Mouse (Mus musculus) liver, embryonic 16.5 days (tissue): ENCODE results near the gene Oprl1. TPM values are rescaled to one million over a fixed set of nuclear protein-coding genes. Genes with fewer than 3 reads are reported as not detected.
A peak's percentile ranks its signal among the peaks of the same experiment; 100 is the strongest.

Experiments used
- ATAC-seq: fragments of 200-750 bp; cut with Nextera tagmentation; 2 replicates; pipeline ENCODE4 v1.8.0; 2017; ENCODE audit warnings: low read depth, mild to moderate bottlenecking, moderate number of reproducible peaks, moderate library complexity
- H3K27ac ChIP-seq: fragments of 300-500 bp; sonication (generic); 2 replicates; pipeline ENCODE4 v1.5.1; 2014; ENCODE audit warnings: mild to moderate bottlenecking, low read length
- H3K27me3 ChIP-seq: fragments of 300-500 bp; sonication (generic); 2 replicates; pipeline ENCODE4 v1.6.1; 2014; ENCODE audit warnings: low read depth, low read length, mixed read lengths; ENCODE audit not compliant: control insufficient read depth, insufficient read depth
- H3K36me3 ChIP-seq: fragments of 300-500 bp; sonication (generic); 2 replicates; pipeline ENCODE4 v1.6.1; 2014; ENCODE audit warnings: mild to moderate bottlenecking; ENCODE audit not compliant: control insufficient read depth, insufficient read depth
- H3K4me1 ChIP-seq: fragments of 300-500 bp; sonication (generic); 2 replicates; pipeline ENCODE4 v1.6.1; 2014; ENCODE audit warnings: low read depth, low read length, mixed read lengths; ENCODE audit not compliant: control insufficient read depth
- H3K4me2 ChIP-seq: fragments of 300-500 bp; sonication (generic); 2 replicates; pipeline ENCODE4 v1.6.1; 2014; ENCODE audit warnings: low read depth, low read length, mixed read lengths
- H3K4me3 ChIP-seq: fragments of 300-500 bp; sonication (generic); 2 replicates; pipeline ENCODE4 v1.5.1; 2014; ENCODE audit warnings: low read depth, mild to moderate bottlenecking, low read length
- H3K9ac ChIP-seq: fragments of 300-500 bp; sonication (generic); 2 replicates; pipeline ENCODE4 v1.6.1; 2014; ENCODE audit warnings: low read depth, low read length
- H3K9me3 ChIP-seq: fragments of 300-500 bp; sonication (generic); replicated peaks from 2 replicates; pipeline ENCODE4 v1.6.1; 2016; ENCODE audit warnings: low read length; ENCODE audit not compliant: control insufficient read depth
- WGBS: fragments of 180-500 bp; shearing (Covaris S2); extraction: QIAGEN DNeasy Blood & Tissue Kit; methylation state at CpG from one replicate; pipeline ENCODE4 v1.1.7; 2014; ENCODE audit not compliant: insufficient replicate concordance; 5-methylcytosine and 5-hydroxymethylcytosine counted together
- polyA plus RNA-seq: library from polyadenylated mRNA; unstranded; fragments of >200 nt; fragmentation: Nextera tagmentation; extraction: Ambion mirVana; gene quantifications from 2 replicates; pipeline ENCODE4 v1.2.1, GENCODE M21; 2015

Gene Oprl1
- polyA plus RNA-seq, 1 experiment from 2014 or later = 0.11 TPM

- Histone ChIP-seq H3K4me1 (peaks cover 8% of the 10 kb centered on the region), H3K36me3 (no peaks in the 10 kb centered on the region), H3K9ac (no peak overlapping the region), H3K9me3 (no peaks in the 10 kb centered on the region), H3K4me2 (no peak overlapping the region), H3K4me3 (no peak overlapping the region), H3K27me3 (peaks cover 33% of the 10 kb centered on the region), H3K27ac (no peak overlapping the region)
- no peak for ATAC-seq
- WGBS = 69% methylated on average over 5 of the region's 5 CpGs
These were observed 37.6 kb upstream of the Oprl1 start for GRCm38 (mm10) chr2:181677096-181677754.

DNA sequence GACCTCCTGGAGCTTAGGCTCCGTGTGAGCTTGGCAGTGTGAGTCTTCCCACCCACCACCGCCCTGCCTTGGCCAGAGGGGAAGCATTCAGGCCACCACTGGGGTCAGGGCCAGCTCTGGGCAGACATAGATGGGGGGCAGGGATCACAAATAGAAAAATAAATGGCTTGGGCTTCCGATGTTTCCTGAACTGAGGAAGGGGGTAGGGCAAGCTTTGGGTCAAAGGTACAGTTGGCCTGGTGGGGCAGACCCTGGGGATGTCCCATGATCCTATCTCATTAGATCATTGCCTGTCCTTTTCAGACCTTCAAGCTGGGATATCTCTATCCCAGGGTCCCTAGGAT lies 37.1 kb upstream of the Oprl1 start:
- no peaks in the 10 kb centered on the region for H3K36me3 ChIP-seq
- WGBS = 30% methylated on average over 3 of the region's 3 CpGs
- peaks cover 8% of the 10 kb centered on the region for H3K4me1 ChIP-seq
- H3K27me3 ChIP-seq = peaks cover 28% of the 10 kb centered on the region
- no peak overlapping the region for H3K4me3 ChIP-seq
- no peaks in the 10 kb centered on the region for H3K9me3 ChIP-seq
- H3K9ac ChIP-seq = no peak overlapping the region
- no peak overlapping the region for H3K4me2 ChIP-seq
- H3K27ac ChIP-seq = no peak overlapping the region
- 0 out of 2 replicates have a peak, but pooled peaks have one; percentile 15 for ATAC-seq

DNA sequence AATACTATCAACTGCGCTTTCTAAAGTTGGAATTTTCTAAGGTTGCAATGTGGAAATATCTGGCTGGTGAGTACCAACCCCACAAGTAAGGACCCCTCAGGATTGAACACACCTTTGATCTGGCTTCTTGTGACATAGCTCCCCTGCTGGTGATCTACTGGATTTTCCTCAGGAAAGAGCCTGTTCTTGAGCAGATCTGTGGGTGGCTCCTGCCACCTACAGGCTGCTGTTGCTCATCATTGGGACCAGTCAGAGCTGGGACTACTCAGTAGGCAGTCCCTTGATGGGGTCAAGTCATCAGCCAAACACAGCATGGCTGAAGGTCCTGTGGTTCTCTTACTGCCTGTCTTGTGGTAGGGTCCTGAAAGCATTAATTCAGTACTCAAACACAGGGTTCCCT lies 36.0 kb upstream of the Oprl1 start:
- no peak overlapping the region for H3K4me2 ChIP-seq
- H3K4me1 ChIP-seq = peaks cover 8% of the 10 kb centered on the region
- no peak overlapping the region for H3K27ac ChIP-seq
- ATAC-seq = peak; percentile 58
- peaks cover 18% of the 10 kb centered on the region for H3K27me3 ChIP-seq
- H3K36me3 ChIP-seq = no peaks in the 10 kb centered on the region
- 41% methylated on average over 1 of the region's 1 CpGs for WGBS
- H3K9ac ChIP-seq = no peak overlapping the region
- no peak overlapping the region for H3K4me3 ChIP-seq
- no peaks in the 10 kb centered on the region for H3K9me3 ChIP-seq

DNA sequence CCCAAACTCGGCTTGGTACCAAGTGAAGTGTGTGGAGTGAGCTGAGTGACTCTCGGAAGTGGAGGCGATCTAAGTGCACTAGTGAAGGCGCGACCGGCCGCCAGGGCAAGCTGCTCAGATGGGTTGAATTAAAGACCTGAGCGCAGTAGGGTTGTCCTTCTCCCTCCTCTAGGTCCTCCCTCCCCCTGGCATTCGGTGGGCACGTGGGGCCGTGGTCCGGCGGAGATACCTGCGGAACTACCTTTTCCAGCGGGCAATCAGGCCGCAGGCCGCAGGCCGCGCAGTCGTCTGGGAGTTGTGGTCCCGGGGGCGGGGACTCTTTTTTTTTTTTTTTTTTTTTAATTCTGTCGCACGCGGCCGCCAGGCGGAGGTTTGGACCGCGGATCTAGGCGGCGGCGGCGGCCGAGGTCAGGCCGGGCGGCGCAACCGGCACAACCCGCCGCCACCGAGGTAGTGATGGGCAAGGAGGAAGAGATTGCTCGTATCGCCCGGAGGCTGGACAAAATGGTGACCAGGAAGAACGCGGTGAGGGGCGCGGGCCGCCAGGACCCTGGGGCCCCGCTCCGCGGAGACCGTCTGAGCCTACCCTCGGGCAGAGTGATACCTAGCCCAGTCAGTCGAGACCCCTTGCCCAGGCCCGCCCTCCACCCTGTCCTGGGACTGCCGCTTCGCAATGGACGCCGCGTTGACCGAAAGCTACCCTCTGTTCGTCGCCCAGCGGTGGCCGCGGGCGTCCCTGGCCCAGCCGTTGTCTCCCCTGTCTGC lies 34.7 kb upstream of the Oprl1 start, which contains the start of gene Tcea2:
TSS of gene Tcea2 (plus strand) at position 360 of the 765 bp plus-strand sequence.
- H3K27ac ChIP-seq = no peak within 1 kb of the TSS
- peaks cover 10% of the 10 kb centered on the region; the same call in 1 of the 2 replicates for H3K27me3 ChIP-seq
- peak within 1 kb of the TSS; percentile 53 for H3K9ac ChIP-seq
- H3K4me2 ChIP-seq = peak within 1 kb of the TSS; percentile 73
- WGBS = under 1% methylated on average over 69 of the region's 69 CpGs
- peak within 1 kb of the TSS; percentile 65 for H3K4me3 ChIP-seq
- ATAC-seq = peak; percentile 33
- H3K4me1 ChIP-seq = peaks cover 8% of the 10 kb centered on the region
- no peaks in the 10 kb centered on the region for H3K9me3 ChIP-seq
- no peaks in the 10 kb centered on the region for H3K36me3 ChIP-seq

GRCm38 (mm10) chr2:181680716-181681117 lies 34.1 kb upstream of the Oprl1 start:
- Histone ChIP-seq H3K4me2 (peak overlapping the region; percentile 73), H3K27me3 (peaks cover 10% of the 10 kb centered on the region; the same call in 1 of the 2 replicates), H3K4me3 (peak overlapping the region; percentile 65), H3K9ac (peak overlapping the region; percentile 53), H3K4me1 (peaks cover 6% of the 10 kb centered on the region), H3K27ac (no peak overlapping the region), H3K9me3 (no peaks in the 10 kb centered on the region), H3K36me3 (no peaks in the 10 kb centered on the region)
- 0 out of 2 replicates have a peak, but pooled peaks have one; percentile 9 for ATAC-seq
- WGBS = 14% methylated on average over 7 of the region's 7 CpGs

- H3K4me3 ChIP-seq = no peak overlapping the region
- H3K27ac ChIP-seq = no peak overlapping the region
- H3K36me3 ChIP-seq = no peaks in the 10 kb centered on the region
- peaks cover 10% of the 10 kb centered on the region; the same call in 1 of the 2 replicates for H3K27me3 ChIP-seq
- 50% methylated on average over 1 of the region's 1 CpGs for WGBS
- H3K4me2 ChIP-seq = no peak overlapping the region
- peaks cover 5% of the 10 kb centered on the region for H3K4me1 ChIP-seq
- no peak overlapping the region for H3K9ac ChIP-seq
- no peaks in the 10 kb centered on the region for H3K9me3 ChIP-seq
- no peak for ATAC-seq
These were observed 32.8 kb upstream of the Oprl1 start for GRCm38 (mm10) chr2:181681978-181682377.

- H3K27me3 ChIP-seq = peaks cover 10% of the 10 kb centered on the region; the same call in 1 of the 2 replicates
- no peak overlapping the region for H3K4me2 ChIP-seq
- no peak overlapping the region for H3K27ac ChIP-seq
- 66% methylated on average over 4 of the region's 4 CpGs for WGBS
- peaks cover 5% of the 10 kb centered on the region for H3K4me1 ChIP-seq
- H3K36me3 ChIP-seq = no peaks in the 10 kb centered on the region
- H3K9ac ChIP-seq = no peak overlapping the region
- no peaks in the 10 kb centered on the region for H3K9me3 ChIP-seq
- ATAC-seq = no peak
- no peak overlapping the region for H3K4me3 ChIP-seq
These were observed 31.4 kb upstream of the Oprl1 start for GRCm38 (mm10) chr2:181683381-181683780.

- Histone ChIP-seq H3K27ac (no peak overlapping the region), H3K9ac (no peak overlapping the region), H3K4me1 (peaks cover 5% of the 10 kb centered on the region), H3K9me3 (no peaks in the 10 kb centered on the region), H3K4me2 (no peak overlapping the region), H3K4me3 (no peak overlapping the region), H3K36me3 (no peaks in the 10 kb centered on the region), H3K27me3 (peaks cover 10% of the 10 kb centered on the region; the same call in 1 of the 2 replicates)
- ATAC-seq = no peak
- 22% methylated on average over 1 of the region's 1 CpGs for WGBS
These were observed 30.1 kb upstream of the Oprl1 start for GRCm38 (mm10) chr2:181684713-181685112.

- 61% methylated on average over 4 of the region's 4 CpGs for WGBS
- Histone ChIP-seq H3K27me3 (peaks cover 6% of the 10 kb centered on the region; the same call in 1 of the 2 replicates), H3K9me3 (no peaks in the 10 kb centered on the region), H3K4me1 (peaks cover 3% of the 10 kb centered on the region), H3K4me2 (no peak overlapping the region), H3K9ac (no peak overlapping the region), H3K4me3 (no peak overlapping the region), H3K36me3 (no peaks in the 10 kb centered on the region), H3K27ac (no peak overlapping the region)
- no peak for ATAC-seq
These were observed 29.1 kb upstream of the Oprl1 start for GRCm38 (mm10) chr2:181685686-181686085.
